Mouse (Mus musculus) embryo, embryonic 11.5 days (tissue): ENCODE measurements around the gene Ppp3ca.

Experiments used
- DNase-seq: peaks from one replicate; pipeline ENCODE4 v3.0.0-alpha.2; 2012; ENCODE audit warnings: low read depth, low spot score

Ppp3ca gene

GRCm38 (mm10) chr3:136812162-136812561 lies 142.2 kb downstream of the Ppp3ca start:
- no peak for DNase-seq

DNA sequence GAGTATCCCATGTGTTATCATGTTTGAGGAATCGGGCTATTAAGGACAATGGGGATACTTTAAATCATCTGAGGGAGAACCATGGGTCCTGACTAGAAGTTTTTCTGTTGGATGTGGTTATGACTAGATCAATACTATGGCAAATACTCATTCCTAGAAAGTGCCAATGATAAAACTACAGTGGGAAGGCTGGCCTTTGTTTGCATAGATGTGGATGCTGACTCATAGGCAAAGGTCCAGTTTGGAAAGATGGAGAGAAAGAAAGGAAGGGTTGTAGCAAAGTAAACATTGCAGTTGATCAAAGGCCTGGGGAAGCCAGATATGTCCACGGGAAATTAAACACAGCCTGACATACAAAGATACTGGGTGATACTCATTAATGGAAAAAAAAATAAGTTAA lies 142.9 kb downstream of the Ppp3ca start:
- no peak for DNase-seq

- no peak for DNase-seq
Observed at GRCm38 (mm10) chr3:136813886-136814285, 144.0 kb downstream of the Ppp3ca start.

GRCm38 (mm10) chr3:136814916-136815315 lies 145.0 kb downstream of the Ppp3ca start:
- DNase-seq = no peak

DNA sequence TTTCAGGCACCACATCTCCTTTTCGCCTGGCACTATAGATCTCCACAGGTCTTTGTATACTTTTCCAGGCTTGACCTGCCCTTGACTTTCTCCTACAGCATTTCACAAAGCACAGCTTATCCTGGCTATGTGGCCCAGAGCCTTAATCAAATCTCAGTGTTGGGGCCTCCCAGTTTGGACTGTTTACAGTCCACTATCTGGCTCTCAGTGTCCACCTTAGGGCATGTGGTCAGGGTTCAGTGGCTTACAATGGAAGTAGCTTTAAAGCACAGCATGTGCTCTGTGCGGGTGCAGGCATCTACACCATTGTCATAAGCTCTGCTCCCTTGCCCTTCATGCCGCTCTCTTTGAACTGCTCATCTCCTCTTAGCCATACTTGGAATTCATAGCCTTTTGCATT lies 146.4 kb downstream of the Ppp3ca start:
- DNase-seq = no peak

DNA sequence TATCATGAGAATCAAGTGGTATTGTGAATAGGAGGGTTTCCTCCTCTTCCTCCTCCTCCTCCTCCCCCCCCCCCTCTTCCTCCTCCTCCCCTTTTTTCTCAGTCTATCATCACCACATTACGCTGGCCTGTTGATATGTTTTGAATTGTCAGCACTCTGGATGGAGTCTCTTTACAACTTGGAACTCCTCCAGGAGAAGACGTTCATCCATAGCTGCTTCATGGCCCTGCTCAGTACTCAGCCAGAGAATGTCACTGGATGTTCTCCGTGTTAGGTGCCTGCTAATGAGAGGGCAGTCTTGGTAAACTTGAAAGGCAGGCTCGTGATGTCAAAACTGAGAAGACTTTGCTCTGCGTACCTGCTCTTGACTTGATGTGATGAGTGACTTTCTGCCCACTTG lies 149.1 kb downstream of the Ppp3ca start:
- no peak for DNase-seq

GRCm38 (mm10) chr3:136821039-136821438 lies 151.1 kb downstream of the Ppp3ca start:
- DNase-seq = no peak

DNA sequence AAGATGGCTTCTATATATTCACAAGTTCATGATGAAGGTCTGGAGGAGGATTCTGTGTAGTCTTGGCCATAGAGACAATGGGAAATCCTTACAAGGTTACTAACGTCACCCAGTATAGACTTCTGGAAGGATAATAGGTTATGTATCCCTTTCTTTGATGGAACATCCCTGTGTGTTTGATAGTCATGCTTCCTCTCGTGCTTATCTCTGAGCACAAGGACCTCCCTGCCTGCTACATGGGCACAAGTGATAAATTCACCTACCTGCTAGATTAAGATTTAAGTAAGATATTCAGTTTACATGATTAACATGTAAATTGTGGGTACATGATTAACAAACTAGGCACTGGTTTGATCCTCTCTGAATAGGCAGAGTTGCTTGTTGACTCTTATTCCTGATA lies 152.1 kb downstream of the Ppp3ca start:
- DNase-seq = no peak

DNA sequence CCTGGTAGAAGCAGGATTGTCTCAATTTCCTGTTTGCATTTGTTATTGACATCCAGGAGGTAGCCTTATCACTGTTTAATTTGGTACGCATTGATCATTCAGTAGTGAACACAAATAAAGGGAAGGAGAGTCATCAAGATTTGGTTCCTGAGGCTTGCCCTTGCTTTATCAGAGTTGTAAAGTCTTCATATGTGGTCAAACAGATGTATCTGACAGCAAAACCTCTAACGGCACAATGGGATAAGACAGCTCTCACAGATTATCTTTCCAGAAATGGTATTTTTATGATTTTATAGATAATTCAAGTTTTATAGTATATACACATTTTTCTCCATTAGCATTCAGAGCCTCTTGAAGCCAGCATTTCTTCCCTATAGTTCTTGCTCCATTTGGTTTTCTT lies 152.5 kb downstream of the Ppp3ca start:
- DNase-seq = no peak

DNA sequence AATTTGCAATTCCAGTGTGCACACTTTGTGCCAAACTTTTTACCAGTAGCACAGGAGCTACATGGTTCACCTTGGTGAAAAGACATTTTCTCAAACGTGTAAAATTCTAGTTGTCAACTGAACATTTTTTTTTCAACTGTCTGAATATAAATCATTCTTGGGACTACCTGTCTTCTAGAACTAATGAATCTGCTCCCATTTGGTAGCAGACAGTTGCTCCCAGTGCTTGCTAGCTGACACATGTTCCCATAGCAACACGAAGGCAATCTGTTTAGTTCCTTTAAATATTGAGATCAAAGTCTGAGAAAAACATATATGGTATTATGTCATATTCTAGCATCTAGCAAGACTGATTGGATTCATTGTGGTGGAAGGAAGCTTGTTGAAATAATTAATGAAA lies 158.5 kb downstream of the Ppp3ca start:
- DNase-seq = no peak

DNA sequence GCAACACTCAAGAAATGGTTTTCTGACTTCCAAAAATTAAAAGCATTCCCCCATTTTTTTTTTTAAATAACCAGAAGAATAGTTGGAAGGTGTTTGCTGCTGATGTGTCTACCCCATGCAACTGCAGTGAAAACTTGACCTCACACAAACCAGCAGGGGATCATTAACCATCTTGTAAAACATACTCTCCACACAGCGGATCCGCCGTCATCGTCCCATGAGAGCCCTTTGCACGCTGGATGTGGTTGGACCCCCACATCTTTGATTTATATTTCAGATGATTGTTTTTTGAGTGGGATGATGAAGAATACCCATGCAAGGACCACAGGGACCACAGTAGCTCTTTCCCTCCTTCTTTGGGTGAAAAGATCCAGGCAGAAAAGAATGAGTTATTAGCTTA lies 159.2 kb downstream of the Ppp3ca start:
- DNase-seq = no peak

DNA sequence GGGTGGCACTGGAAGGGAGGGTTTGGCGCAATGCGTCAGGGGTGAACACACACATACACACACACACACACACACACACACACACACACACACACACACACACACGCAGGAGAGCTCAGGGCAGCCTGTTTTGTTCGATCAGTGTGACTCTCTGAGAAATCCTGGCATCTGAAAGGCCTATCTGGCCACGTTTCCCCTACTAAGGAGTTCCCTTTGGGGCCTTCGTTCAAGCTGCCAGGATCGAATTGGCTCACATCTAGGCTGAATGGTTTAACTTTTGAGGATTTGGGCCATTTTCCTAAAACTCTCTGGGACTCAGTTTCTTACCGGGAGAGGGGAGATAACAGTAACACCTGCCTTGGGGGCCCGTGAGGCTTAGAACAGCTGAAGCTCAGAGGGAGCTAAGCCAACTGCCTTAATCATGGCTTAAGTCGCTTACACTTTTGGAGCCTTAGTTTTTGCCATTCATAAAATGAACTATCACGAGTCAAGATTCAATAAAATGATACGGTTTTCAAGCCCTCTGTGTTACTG lies 160.8 kb downstream of the Ppp3ca start:
- DNase-seq = no peak

DNA sequence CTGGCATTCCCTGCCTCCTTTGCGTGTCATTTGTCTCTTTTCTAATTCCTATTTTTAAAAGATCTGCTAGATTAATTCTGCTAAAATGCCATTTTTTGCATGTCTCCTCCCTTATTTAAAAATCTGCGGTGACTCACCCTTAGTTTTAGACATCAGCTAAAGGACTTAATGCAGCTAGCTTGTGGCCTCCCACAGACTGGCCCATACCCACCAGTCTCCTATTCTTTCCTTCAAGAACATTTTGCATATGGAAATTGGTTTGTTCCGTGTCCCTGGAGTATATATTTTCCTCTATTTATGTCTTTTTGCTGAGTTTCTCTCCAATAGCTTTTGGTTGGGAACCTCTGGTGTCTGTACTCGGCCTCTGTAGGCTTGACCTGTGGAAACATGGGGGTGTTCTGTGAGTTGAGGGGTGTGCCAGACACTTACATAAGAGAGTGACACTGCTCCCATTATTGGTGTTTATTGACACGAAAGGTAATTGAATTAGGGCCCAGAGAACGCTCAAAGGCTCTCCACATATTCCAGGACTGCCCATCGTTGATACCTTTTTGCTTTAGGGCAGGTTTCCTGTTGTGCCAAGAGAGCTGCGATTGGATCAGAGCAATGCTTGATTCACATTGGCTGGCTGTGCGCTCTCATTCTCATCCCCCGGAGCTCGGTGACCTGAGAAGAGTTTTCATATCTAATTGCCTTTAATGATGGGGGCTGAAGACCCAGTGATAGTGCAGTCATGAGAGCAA lies 163.2 kb downstream of the Ppp3ca start:
- DNase-seq = no peak

GRCm38 (mm10) chr3:136833893-136834292 lies 164.0 kb downstream of the Ppp3ca start:
- no peak for DNase-seq

GRCm38 (mm10) chr3:136835851-136836250 lies 165.9 kb downstream of the Ppp3ca start:
- DNase-seq = no peak

GRCm38 (mm10) chr3:136836319-136837193 lies 166.6 kb downstream of the Ppp3ca start:
- no peak for DNase-seq

DNA sequence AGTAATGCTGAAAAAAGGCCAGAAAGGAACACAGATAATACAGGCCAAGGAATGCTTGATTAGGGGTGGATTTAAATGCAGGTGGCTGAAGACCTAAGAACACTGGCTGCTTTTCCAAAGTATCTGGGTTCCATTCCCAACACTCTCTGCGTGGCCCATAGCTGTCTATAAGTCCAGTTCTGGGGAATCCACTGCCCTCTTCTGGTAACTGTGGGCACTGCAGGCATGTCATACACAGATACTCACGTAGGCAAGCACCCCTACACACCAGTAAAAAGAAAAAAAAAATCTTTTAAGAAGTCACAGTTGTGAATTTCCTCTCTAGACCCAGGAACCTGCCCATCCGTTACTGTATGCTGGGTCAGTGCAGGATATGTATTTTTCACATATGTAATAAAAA lies 167.7 kb downstream of the Ppp3ca start:
- no peak for DNase-seq

DNA sequence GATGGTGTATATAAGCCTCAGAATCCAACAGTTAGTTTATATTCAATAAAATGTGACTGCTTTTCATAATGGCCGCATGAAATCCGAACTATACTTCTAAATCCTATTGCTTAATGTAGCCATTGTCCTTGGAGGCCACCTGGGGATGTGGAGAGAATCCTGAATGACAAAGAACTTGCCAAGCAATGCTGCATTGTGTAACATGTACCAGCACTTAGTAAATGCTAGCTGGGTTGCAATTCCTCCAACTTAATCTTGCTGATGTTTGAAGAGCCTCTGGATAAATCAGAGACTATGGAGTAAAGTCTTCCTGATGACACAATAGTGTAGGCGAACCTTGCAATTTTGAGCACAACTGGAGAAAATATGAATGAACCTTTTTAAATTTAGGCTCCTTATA lies 171.4 kb downstream of the Ppp3ca start:
- no peak for DNase-seq

GRCm38 (mm10) chr3:136842384-136842783 lies 172.5 kb downstream of the Ppp3ca start:
- no peak for DNase-seq

DNA sequence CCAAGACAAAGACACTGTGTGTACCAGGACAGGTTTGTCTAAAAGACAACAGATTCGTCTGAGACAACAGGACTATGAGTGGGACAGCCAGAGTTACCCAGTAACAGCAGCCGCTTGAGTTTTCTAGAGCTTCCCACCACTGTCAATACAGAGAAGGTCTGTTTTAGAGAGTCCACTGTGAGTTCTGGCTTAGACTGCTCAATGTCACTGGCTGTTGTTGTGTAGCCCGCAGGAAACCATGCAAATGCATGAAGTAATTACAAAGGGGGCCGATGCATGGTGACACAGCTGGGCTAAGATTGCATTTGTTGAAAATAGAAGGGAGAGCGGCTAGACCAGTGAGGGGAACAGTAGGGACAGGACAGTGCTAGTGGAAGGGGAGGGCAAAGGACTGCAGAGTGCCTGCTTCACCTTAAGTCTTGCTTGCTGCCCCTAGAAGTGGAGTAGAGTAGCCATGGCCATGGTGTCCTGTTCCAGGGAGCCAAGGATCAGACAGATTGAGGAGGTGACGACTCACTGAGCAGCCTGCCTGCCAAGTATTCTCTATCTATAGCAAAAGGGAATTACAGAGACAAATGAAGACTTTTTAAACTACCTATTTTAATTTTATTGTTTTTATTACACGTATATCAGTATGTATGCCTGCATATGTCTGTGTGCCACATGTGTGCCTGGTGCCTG lies 174.0 kb downstream of the Ppp3ca start:
- no peak for DNase-seq

DNA sequence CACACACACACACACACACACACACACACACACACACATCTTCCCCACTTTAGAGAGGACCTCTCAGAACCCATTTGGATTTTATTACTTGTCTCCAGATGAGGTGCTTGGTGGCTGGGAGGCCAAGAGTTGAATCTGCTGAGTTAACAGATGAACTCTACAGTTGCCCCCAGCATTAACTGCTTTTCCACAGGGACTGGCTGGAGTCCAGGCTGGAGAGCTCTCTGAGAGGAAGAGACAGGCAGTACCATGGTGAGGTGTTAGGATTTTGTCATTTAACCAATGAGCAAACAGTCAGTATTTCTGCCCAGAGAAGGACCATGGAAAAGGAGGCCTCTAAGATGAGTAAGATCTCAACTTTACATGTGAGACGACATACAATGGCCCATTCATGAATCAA lies 179.1 kb downstream of the Ppp3ca start:
- no peak for DNase-seq

- DNase-seq = no peak
Observed at GRCm38 (mm10) chr3:136852921-136853320, 183.0 kb downstream of the Ppp3ca start.
